Comparison of ENCODE assay signal across 8 mouse cellular contexts in genomic region chr2:173738232-173738631, GRCm38 (mm10). TPM values are rescaled to one million over a fixed set of nuclear protein-coding genes. Genes with fewer than 3 reads are reported as not detected.
A peak's percentile ranks its signal among the peaks of the same experiment; 100 is the strongest.
DNase-seq lines count a peak whose midpoint lies in the region; ATAC-seq and TF ChIP-seq lines count a peak whose summit lies in the region.

No protein-coding gene starts in this region.

- TF ChIP-seq CTCF in hindbrain, postnatal 0 days (IDR thresholded peaks at IDR 0.05; ENCODE audit: low read depth), result no peak

- DNase-seq in kidney, adult 18-20 months, result no peak
- DNase-seq in c-Kit-positive CD71-positive TER-119-positive erythroid progenitor cells, embryonic 14.5 days (ENCODE audit: low spot score), result peak; percentile 13
- DNase-seq in hindbrain, postnatal 0 days (ENCODE audit: low spot score), result no peak
- no peak for DNase-seq in ovary, adult 18-20 months (ENCODE audit: low spot score)
- no peak for DNase-seq in ovary, postnatal 10 days (ENCODE audit: low spot score)
- DNase-seq in gastrocnemius, postnatal 36 days, result no peak

- H3K9ac ChIP-seq in kidney, embryonic 16.5 days (replicated peaks; ENCODE audit: low read length), result peak overlapping the region; percentile 71
- H3K9ac ChIP-seq in hindbrain, postnatal 0 days (replicated peaks; ENCODE audit: low read length), result peak overlapping the region; percentile 83; the same call in 1 of the 2 replicates
- peak overlapping the region; percentile 91 for H3K9ac ChIP-seq in midbrain, embryonic 16.5 days (ENCODE audit: low read depth, low read length)

- H3K27ac ChIP-seq in kidney, embryonic 16.5 days (ENCODE audit: low read length), result peak overlapping the region; percentile 45; the same call in 1 of the 2 replicates
- no peak overlapping the region for H3K27ac ChIP-seq in hindbrain, postnatal 0 days
- H3K27ac ChIP-seq in midbrain, embryonic 16.5 days (ENCODE audit: low read length), result no peak overlapping the region

- WGBS in kidney, embryonic 16.5 days, result 78% methylated on average over 9 of the region's 9 CpGs
- WGBS in hindbrain, postnatal 0 days, result 90% methylated on average over 9 of the region's 9 CpGs
- 88% methylated on average over 9 of the region's 9 CpGs for WGBS in midbrain, embryonic 16.5 days

- H3K9me3 ChIP-seq in kidney, embryonic 16.5 days (ENCODE audit: low read length), result no peaks in the 10 kb centered on the region
- H3K9me3 ChIP-seq in hindbrain, postnatal 0 days (ENCODE audit: low read length), result no peaks in the 10 kb centered on the region
- no peaks in the 10 kb centered on the region for H3K9me3 ChIP-seq in midbrain, embryonic 16.5 days (replicated peaks; ENCODE audit: control insufficient read depth, low read length, poor library complexity, severe bottlenecking)

- H3K4me2 ChIP-seq in kidney, embryonic 16.5 days (replicated peaks; ENCODE audit: low read depth, low read length), result peak overlapping the region; percentile 78
- peak overlapping the region; percentile 75 for H3K4me2 ChIP-seq in hindbrain, postnatal 0 days (ENCODE audit: low read depth, low read length)
- H3K4me2 ChIP-seq in midbrain, embryonic 16.5 days (ENCODE audit: low read length), result peak overlapping the region; percentile 90

- peaks cover 48% of the 10 kb centered on the region for H3K4me1 ChIP-seq in kidney, embryonic 16.5 days (ENCODE audit: insufficient read depth, low read length)
- peaks cover 10% of the 10 kb centered on the region for H3K4me1 ChIP-seq in hindbrain, postnatal 0 days (ENCODE audit: insufficient read depth, low read length)
- H3K4me1 ChIP-seq in midbrain, embryonic 16.5 days (ENCODE audit: control insufficient read depth, insufficient read depth, low read length), result peaks cover 20% of the 10 kb centered on the region

- H3K4me3 ChIP-seq in kidney, embryonic 16.5 days (ENCODE audit: low read length), result peak overlapping the region; percentile 68
- H3K4me3 ChIP-seq in hindbrain, postnatal 0 days (ENCODE audit: low read length), result peak overlapping the region; percentile 78
- H3K4me3 ChIP-seq in midbrain, embryonic 16.5 days (ENCODE audit: low read depth, low read length), result peak overlapping the region; percentile 97

- intact Hi-C loops in gastrocnemius, postnatal 36 days (cut with DNase I), result loop anchor here (5.0 kb wide), 1 partner anchor 76 kb away; no protein-coding TSS in a partner anchor

- H3K36me3 ChIP-seq in kidney, embryonic 16.5 days (ENCODE audit: insufficient read depth, low read length), result no peaks in the 10 kb centered on the region
- H3K36me3 ChIP-seq in hindbrain, postnatal 0 days (ENCODE audit: insufficient read depth, low read length), result no peaks in the 10 kb centered on the region
- H3K36me3 ChIP-seq in midbrain, embryonic 16.5 days (ENCODE audit: control insufficient read depth, insufficient read depth, low read length), result no peaks in the 10 kb centered on the region

- H3K27me3 ChIP-seq in kidney, embryonic 16.5 days (ENCODE audit: insufficient read depth, low read length), result no peaks in the 10 kb centered on the region
- H3K27me3 ChIP-seq in hindbrain, postnatal 0 days (ENCODE audit: insufficient read depth, low read length), result no peaks in the 10 kb centered on the region
- H3K27me3 ChIP-seq in midbrain, embryonic 16.5 days (ENCODE audit: control insufficient read depth, insufficient read depth, low read depth, low read length), result no peaks in the 10 kb centered on the region

- no peak for ATAC-seq in kidney, embryonic 16.5 days (ENCODE audit: low FRiP score, low TSS enrichment)
- no peak for ATAC-seq in hindbrain, postnatal 0 days
- ATAC-seq in midbrain, embryonic 16.5 days, result no peak

RNA-seq across cellular contexts. Expression of gene Vapb, which starts 0.9 kb away (rescaled TPM):
- polyA plus RNA-seq in kidney, embryonic 16.5 days (2015; fragmentation: Nextera tagmentation; extraction: Ambion mirVana), result 18.2 and 24.2 TPM in 2 replicates
- total RNA-seq in hindbrain, postnatal 0 days (2014; rRNA removed), result 31.4 and 34.1 TPM in 2 replicates
- 15.8 and 18.8 TPM in 2 replicates for polyA plus RNA-seq in hindbrain, postnatal 0 days (2015; fragmentation: Nextera tagmentation; extraction: Ambion mirVana)
- 14.4 and 15.9 TPM in 2 replicates for polyA plus RNA-seq in midbrain, embryonic 16.5 days (2015; fragmentation: Nextera tagmentation; extraction: Ambion mirVana)
- total RNA-seq in gastrocnemius, postnatal 36 days (2021), result 100 to 1,000 TPM; 137 to 148 TPM

RNA-seq across cellular contexts. Expression of gene 1700010B08Rik, which starts 19.0 kb away (rescaled TPM):
- not detected in 2 replicates for polyA plus RNA-seq in kidney, embryonic 16.5 days (2015; fragmentation: Nextera tagmentation; extraction: Ambion mirVana)
- total RNA-seq in hindbrain, postnatal 0 days (2014; rRNA removed), result not detected in 2 replicates
- polyA plus RNA-seq in hindbrain, postnatal 0 days (2015; fragmentation: Nextera tagmentation; extraction: Ambion mirVana), result not detected in 2 replicates
- not detected in 2 replicates for polyA plus RNA-seq in midbrain, embryonic 16.5 days (2015; fragmentation: Nextera tagmentation; extraction: Ambion mirVana)
- total RNA-seq in gastrocnemius, postnatal 36 days (2021), result not detected
